7 mouse cellular contexts compared by ENCODE assay signal in genomic region chr9:57560861-57561710, GRCm38 (mm10). TPM values are rescaled to one million over a fixed set of nuclear protein-coding genes. Genes with fewer than 3 reads are reported as not detected.
DNase-seq lines count a peak whose midpoint lies in the region; ATAC-seq and TF ChIP-seq lines count a peak whose summit lies in the region.

TSS of gene Scamp2 (plus strand) at chr9:57560943.

- TF ChIP-seq POLR2A in small intestine, adult 2 months (IDR thresholded peaks at IDR 0.05; ENCODE audit: low read depth, low read length), result peak; percentile 88

- intact Hi-C loops in left cerebral cortex, postnatal 4 days (cut with DNase I), result no loop called here

- DNase-seq in adrenal gland, adult 8-10 months, result peak; percentile 89
- DNase-seq in embryo, embryonic 9.5 days (ENCODE audit: extremely low spot score), result peak; percentile 93
- DNase-seq in gonadal fat pad, adult 2 months (ENCODE audit: low read depth), result no peak
- DNase-seq in left cerebral cortex, postnatal 4 days, result peak; percentile 94

- no peaks in the 10 kb centered on the region for H3K27me3 ChIP-seq in intestine, postnatal 0 days (replicated peaks; ENCODE audit: control insufficient read depth, insufficient read depth, low read length)
- no peaks in the 10 kb centered on the region for H3K27me3 ChIP-seq in midbrain, embryonic 12.5 days
- H3K27me3 ChIP-seq in small intestine, adult 2 months (ENCODE audit: control insufficient read depth, insufficient read depth, low read length), result no peaks in the 10 kb centered on the region

- H3K4me3 ChIP-seq in intestine, postnatal 0 days (ENCODE audit: low read depth, low read length), result peak within 1 kb of the TSS; percentile 50
- peak within 1 kb of the TSS; percentile 71 for H3K4me3 ChIP-seq in midbrain, embryonic 12.5 days
- peak within 1 kb of the TSS; percentile 76 for H3K4me3 ChIP-seq in small intestine, adult 2 months (ENCODE audit: low read depth, low read length)

- H3K4me1 ChIP-seq in intestine, postnatal 0 days (replicated peaks; ENCODE audit: control insufficient read depth, insufficient read depth, low read length), result peaks cover 18% of the 10 kb centered on the region
- H3K4me1 ChIP-seq in midbrain, embryonic 12.5 days, result peaks cover 22% of the 10 kb centered on the region
- peaks cover 24% of the 10 kb centered on the region for H3K4me1 ChIP-seq in small intestine, adult 2 months (ENCODE audit: control insufficient read depth, insufficient read depth, insufficient read length, low read length)

- no peaks in the 10 kb centered on the region for H3K9me3 ChIP-seq in intestine, postnatal 0 days (ENCODE audit: control insufficient read depth)
- H3K9me3 ChIP-seq in midbrain, embryonic 12.5 days, result no peaks in the 10 kb centered on the region

- ATAC-seq in intestine, postnatal 0 days, result peak; percentile 97
- peak; percentile 99 for ATAC-seq in midbrain, embryonic 12.5 days (ENCODE audit: low FRiP score, low read depth)

- TF ChIP-seq CTCF in intestine, postnatal 0 days (IDR thresholded peaks at IDR 0.05; ENCODE audit: low read depth), result peak; percentile 57
- no peak for TF ChIP-seq CTCF in small intestine, adult 2 months (IDR thresholded peaks at IDR 0.05; ENCODE audit: extremely low read depth, insufficient read length, insufficient replicate concordance, low read depth, low read length)

- H3K36me3 ChIP-seq in intestine, postnatal 0 days (ENCODE audit: control insufficient read depth, insufficient read depth), result no peaks in the 10 kb centered on the region
- H3K36me3 ChIP-seq in midbrain, embryonic 12.5 days, result 0 out of 2 replicates have a peak, but pooled peaks cover under 1% of the 10 kb centered on the region
- H3K36me3 ChIP-seq in small intestine, adult 2 months (ENCODE audit: control insufficient read depth, insufficient read depth, low read length), result no peaks in the 10 kb centered on the region

- H3K9ac ChIP-seq in intestine, postnatal 0 days (ENCODE audit: low read depth, low read length), result peak within 1 kb of the TSS; percentile 46
- H3K9ac ChIP-seq in midbrain, embryonic 12.5 days (replicated peaks), result peak within 1 kb of the TSS; percentile 62

- peak within 1 kb of the TSS; percentile 64 for H3K4me2 ChIP-seq in intestine, postnatal 0 days (replicated peaks; ENCODE audit: low read depth)
- peak within 1 kb of the TSS; percentile 93 for H3K4me2 ChIP-seq in midbrain, embryonic 12.5 days (replicated peaks)

- under 1% methylated on average over 37 of the region's 37 CpGs for WGBS in intestine, postnatal 0 days
- WGBS in midbrain, embryonic 12.5 days, result 1% methylated on average over 37 of the region's 37 CpGs
- 1% methylated on average over 37 of the region's 37 CpGs for WGBS in small intestine, adult 2 months

- H3K27ac ChIP-seq in intestine, postnatal 0 days (ENCODE audit: low read depth, low read length), result peak within 1 kb of the TSS; percentile 74
- peak within 1 kb of the TSS; percentile 81 for H3K27ac ChIP-seq in midbrain, embryonic 12.5 days (replicated peaks)
- H3K27ac ChIP-seq in small intestine, adult 2 months (ENCODE audit: insufficient read depth, low read depth, low read length), result peak within 1 kb of the TSS; percentile 96

RNA-seq across cellular contexts. Expression of gene Scamp2, which starts in this region (rescaled TPM):
- 10 to 100 TPM; 62.3 to 78.5 (median 71.9) TPM for total RNA-seq in adrenal gland, adult 8-10 months (2022)
- 109 and 114 TPM in 2 replicates for polyA plus RNA-seq in gonadal fat pad, adult 2 months (2012; rRNA removed)
- 90.2 and 92.3 TPM in 2 replicates for polyA plus RNA-seq in intestine, postnatal 0 days (2015; fragmentation: Nextera tagmentation; extraction: Ambion mirVana)
- 10 to 100 TPM; 29.7 to 31.0 TPM for total RNA-seq in left cerebral cortex, postnatal 4 days (2021)
- polyA plus RNA-seq in midbrain, embryonic 12.5 days (2016; fragmentation: Nextera tagmentation; extraction: Ambion mirVana), result 57.6 and 62.6 TPM in 2 replicates
- polyA plus RNA-seq in small intestine, adult 2 months (2012; rRNA removed), result 89.7 and 207 TPM in 2 replicates
